Mouse (Mus musculus) bone marrow, adult 2 months (tissue): ENCODE data around the gene Rab5if.

Experiments
- CTCF ChIP-seq: fragments of 200-500 bp; IDR thresholded peaks from 2 replicates; pipeline ENCODE4 v1.5.1; 2011; ENCODE audit warnings: low read length, control low read depth; ENCODE audit not compliant: control insufficient read depth, insufficient read depth
- POLR2A ChIP-seq: fragments of 200-500 bp; IDR thresholded peaks from 2 replicates; pipeline ENCODE4 v1.6.1; 2011; ENCODE audit warnings: low read depth, mild to moderate bottlenecking, control low read depth, low read length, borderline replicate concordance; ENCODE audit not compliant: control insufficient read depth

GRCm38 (mm10) chr2:156844715-156845114 lies 18.2 kb upstream of the Rab5if start:
- TF ChIP-seq CTCF (no peak), POLR2A (no peak)
